Mouse (Mus musculus) lung, adult 2 months (tissue): Measurements from ENCODE around the gene Styk1. TPM values are rescaled to one million over a fixed set of nuclear protein-coding genes. Genes with fewer than 3 reads are reported as not detected.

ENCODE experiments used
- DNase-seq: peaks from one replicate; pipeline ENCODE4 v3.0.0; 2022
- H3K4me1 ChIP-seq: fragments of 200-500 bp; 2 replicates; pipeline ENCODE4 v1.6.1; 2011; ENCODE audit warnings: low read length; ENCODE audit not compliant: control insufficient read depth, insufficient read depth
- H3K4me3 ChIP-seq: fragments of 200-500 bp; replicated peaks from 2 replicates; pipeline ENCODE3; 2011; ENCODE audit warnings: low read depth, mild to moderate bottlenecking, control low read depth, low read length; ENCODE audit errors: extremely low read depth
- CTCF ChIP-seq: fragments of 200-500 bp; IDR thresholded peaks from 2 replicates; pipeline ENCODE4 v1.5.1; 2011; ENCODE audit warnings: mild to moderate bottlenecking, low read length, control low read depth; ENCODE audit not compliant: insufficient read depth
- POLR2A ChIP-seq: fragments of 200-500 bp; IDR thresholded peaks from 2 replicates; pipeline ENCODE4 v1.6.1; 2011; ENCODE audit warnings: low read depth, mild to moderate bottlenecking, control low read depth, low read length, borderline replicate concordance; ENCODE audit errors: extremely low read depth
- WGBS: fragments of 180-500 bp; shearing (Covaris S2); methylation state at CpG from one replicate; pipeline ENCODE4 v1.1.7; 2018; 5-methylcytosine and 5-hydroxymethylcytosine counted together
- polyA plus RNA-seq: library from polyadenylated mRNA; depleted of rRNA; stranded (reverse); fragments of >200 nt; gene quantifications from 2 replicates; pipeline ENCODE4 v1.2.3, GENCODE M21; 2012

Styk1 gene
- polyA plus RNA-seq, 1 experiment: 0.71 TPM

DNA sequence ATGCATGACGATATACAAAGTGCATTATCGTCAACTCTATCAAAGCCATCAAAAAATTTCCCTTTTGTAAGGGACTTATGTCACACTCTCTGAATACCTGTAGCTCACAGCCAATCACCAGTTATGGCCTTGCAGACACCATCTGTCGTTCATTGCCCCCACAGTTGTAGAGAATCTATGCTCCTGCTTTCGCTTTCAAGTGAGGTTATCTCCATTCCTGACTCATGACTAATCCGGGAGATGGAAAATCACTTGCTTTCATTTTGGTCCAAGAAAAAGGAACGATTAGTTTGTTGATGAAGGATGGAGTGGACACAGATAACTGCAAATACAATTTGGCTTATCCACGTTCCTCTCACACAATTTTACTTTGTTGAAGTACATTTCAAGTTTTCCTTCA lies 9.1 kb downstream of the Styk1 start:
- no peak for DNase-seq
- Histone ChIP-seq H3K4me3 (no peak overlapping the region), H3K4me1 (no peaks in the 10 kb centered on the region)
- TF ChIP-seq POLR2A (no peak), CTCF (no peak)
- WGBS: 77% methylated on average over 7 of the region's 7 CpGs

DNA sequence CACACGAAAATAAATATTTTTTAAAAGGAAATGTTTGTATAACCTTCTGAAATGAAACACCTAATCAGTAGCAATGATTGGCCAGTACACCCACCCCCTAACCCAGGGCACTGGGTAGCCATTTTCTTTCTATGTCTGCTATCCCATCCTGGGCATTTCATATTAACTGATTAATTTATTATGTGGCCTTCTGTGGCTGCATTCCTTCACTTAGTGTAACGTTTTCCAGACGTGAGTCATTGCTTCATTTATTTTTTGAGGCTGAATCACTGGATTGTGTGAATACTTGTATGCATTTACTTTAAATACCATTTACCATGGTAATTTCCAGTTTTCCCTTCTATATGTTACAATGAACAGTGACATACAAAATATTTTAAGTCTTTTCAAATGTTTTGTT lies 13.3 kb downstream of the Styk1 start:
- WGBS: 45% methylated on average over 3 of the region's 3 CpGs
- no peak for DNase-seq
- no peak overlapping the region for H3K4me3 ChIP-seq
- no peaks in the 10 kb centered on the region for H3K4me1 ChIP-seq
- TF ChIP-seq CTCF (no peak), POLR2A (no peak)

DNA sequence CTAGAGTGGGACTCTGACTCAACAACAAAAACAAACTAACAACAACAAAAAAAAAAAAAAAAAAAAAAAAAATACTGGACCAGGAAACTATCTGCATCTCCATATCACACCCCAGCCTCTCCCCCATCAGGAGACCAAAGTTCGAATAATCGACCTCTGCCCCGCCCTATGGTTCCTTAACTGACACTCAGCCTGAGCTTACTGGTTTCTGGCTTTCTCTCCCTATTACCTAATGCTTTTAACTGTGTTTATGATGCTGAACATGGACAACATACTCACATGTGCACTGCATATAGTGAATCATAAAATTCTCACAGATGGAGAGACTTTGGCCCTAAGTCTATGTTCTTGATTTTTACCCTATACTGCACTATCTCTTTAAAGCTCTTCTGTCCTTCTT lies 14.1 kb downstream of the Styk1 start:
- no peak for TF ChIP-seq CTCF
- no peak for TF ChIP-seq POLR2A
- Histone ChIP-seq H3K4me3 (no peak overlapping the region), H3K4me1 (no peaks in the 10 kb centered on the region)
- 86% methylated on average over 3 of the region's 3 CpGs for WGBS
- no peak for DNase-seq

DNA sequence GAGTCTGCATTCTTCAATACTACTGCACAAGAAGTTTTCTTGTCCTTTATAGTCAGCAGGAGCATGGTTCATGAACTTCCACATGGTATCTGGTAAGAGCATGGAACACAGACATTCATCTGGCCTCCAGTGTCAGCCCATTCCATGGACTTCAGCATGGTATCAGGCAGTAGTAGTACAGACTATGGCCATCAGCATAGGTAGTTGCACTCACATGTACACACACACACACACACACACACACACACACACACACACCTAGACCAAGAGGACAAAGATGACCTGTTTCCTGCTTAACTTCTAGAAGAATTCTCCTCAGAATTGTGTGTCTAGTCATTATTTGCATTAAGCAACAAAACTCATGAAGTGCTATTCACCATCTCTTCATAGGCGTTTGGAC lies 14.6 kb downstream of the Styk1 start:
- Histone ChIP-seq H3K4me1 (no peaks in the 10 kb centered on the region), H3K4me3 (no peak overlapping the region)
- 58% methylated on average over 1 of the region's 1 CpGs for whole genome bisulfite sequencing
- TF ChIP-seq CTCF (no peak), POLR2A (no peak)
- DNase-seq: no peak

DNA sequence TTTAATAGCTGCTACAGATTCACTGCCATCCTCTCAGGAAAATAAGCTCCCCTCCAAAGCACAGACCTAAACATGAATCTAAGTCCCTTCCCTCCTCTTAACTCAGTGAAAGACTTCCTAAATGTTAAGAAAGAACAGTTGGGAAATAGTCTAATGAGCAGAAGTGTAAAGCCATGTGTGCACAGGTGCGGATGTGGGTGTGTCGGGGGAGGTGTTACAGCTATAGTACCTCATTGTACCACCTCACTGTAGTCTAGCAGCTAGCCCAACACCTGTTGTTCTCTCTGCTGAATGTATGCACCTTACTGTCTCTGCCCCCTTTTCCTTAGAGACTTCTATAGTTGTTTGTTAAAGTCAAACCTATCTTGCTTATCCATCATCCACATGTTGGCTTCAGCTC lies 26.3 kb downstream of the Styk1 start:
- no peak for DNase-seq
- no peak for TF ChIP-seq CTCF
- TF ChIP-seq POLR2A: no peak
- 77% methylated on average over 2 of the region's 2 CpGs for WGBS
- no peaks in the 10 kb centered on the region for H3K4me1 ChIP-seq
- no peak overlapping the region for H3K4me3 ChIP-seq

DNA sequence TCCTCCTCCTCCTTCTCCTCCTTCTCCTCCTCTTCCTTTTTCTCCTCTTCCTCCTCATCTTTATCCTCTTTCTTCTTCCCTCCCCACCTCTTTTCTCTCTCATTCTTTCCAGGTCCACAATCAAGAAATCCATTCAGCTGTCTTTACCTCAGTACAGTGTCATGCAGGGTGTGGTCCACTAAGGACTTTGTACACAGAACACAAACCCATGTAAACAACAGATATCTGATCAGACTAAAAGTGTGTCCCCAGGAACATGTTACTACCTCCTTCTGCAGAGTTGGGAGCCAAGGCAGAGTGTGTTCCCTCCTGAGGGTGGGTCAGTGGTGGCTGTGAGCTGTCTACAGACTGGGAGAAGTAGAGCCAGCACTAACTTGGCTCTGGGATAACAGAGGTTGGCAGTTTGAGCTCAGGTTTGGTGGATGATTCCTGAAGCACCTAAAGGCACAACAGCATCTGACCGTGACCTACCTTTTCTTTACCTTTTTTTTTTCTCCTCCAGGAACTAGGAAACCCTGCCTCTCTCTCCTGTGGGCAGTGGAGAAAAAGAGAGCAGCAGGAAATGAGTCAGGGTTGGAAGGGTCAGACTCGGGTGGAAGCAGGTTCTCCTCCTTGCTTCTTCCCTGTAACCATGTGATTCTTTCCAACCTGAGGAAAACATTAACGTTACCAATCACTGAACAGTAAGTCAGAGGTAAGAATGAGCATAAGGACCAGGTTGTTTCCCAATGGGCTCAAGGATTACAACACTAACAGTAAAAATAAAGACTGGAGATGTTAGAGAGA lies 31.4 kb downstream of the Styk1 start:
- Histone ChIP-seq H3K4me3 (no peak overlapping the region), H3K4me1 (no peaks in the 10 kb centered on the region)
- TF ChIP-seq POLR2A: no peak
- no peak for TF ChIP-seq CTCF
- no peak for DNase-seq
- 45% methylated on average over 3 of the region's 3 CpGs for WGBS

DNA sequence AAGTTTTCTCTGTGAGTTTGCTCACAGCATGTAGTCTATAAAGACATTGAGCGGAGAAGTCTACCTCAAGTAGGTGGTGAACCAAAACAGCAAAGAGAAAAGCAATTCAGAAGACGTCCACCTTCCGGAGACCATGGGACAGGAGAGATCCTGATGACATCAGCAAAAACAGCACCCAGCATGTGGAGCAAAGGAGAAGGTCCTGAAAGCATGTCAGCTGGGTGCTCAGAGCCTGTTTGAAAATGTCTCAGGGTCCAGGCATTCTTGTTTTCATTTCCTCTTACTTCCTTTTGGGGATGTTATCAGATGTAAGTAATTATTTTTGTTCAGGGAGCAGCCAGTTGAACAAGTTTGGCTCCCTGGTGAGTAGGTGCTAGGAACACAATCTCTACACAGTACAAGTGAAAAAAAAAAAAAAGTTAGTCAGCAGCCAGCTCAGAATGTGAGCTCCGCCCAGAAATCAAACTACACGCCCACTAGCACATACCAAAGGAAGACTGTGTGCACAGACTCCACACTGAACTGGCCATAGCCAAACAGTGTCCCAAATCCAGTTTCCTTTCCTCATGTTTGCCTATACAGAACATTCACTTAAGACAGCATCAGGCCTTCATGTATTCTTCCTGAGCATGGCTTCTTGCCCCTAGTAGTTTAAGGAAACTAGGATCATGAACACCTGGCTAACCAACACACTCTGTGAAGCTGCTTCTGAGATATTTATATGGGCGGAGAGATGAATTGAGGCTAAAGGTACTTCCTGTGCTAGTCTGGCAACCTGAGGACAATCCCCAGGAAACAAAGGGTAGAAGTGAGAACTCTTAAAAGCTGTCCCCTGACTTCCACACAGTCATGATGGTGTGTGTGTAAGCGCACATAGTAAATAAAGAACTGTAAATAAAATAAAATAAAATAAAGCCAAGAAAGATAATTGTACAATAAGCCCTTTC lies 37.0 kb downstream of the Styk1 start:
- no peak for DNase-seq
- TF ChIP-seq POLR2A: no peak
- no peak for TF ChIP-seq CTCF
- no peak overlapping the region for H3K4me3 ChIP-seq
- WGBS: 71% methylated on average over 7 of the region's 7 CpGs
- H3K4me1 ChIP-seq: no peaks in the 10 kb centered on the region

DNA sequence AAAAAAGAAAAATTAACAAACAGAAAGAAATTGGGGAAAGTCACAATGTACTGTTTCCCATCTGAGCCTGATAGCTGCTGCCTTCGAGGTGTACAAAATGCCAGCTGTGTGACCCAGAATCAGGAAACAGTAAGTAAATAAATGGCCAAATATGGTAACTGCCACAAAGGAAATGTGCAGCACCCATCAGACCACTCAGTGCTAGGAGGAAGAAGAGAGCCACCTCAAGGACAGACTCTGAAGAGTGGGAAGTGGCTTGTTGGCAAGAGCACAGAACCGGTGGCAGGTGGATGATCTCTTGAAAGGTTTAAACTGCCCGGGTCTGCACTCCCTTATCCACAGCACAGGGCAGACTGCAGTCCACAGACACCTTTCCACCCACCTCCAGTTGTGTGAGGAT lies 45.4 kb downstream of the Styk1 start:
- 19% methylated on average over 3 of the region's 3 CpGs for WGBS
- no peak for DNase-seq
- Histone ChIP-seq H3K4me3 (no peak overlapping the region), H3K4me1 (no peaks in the 10 kb centered on the region)
- TF ChIP-seq CTCF: no peak
- no peak for TF ChIP-seq POLR2A

DNA sequence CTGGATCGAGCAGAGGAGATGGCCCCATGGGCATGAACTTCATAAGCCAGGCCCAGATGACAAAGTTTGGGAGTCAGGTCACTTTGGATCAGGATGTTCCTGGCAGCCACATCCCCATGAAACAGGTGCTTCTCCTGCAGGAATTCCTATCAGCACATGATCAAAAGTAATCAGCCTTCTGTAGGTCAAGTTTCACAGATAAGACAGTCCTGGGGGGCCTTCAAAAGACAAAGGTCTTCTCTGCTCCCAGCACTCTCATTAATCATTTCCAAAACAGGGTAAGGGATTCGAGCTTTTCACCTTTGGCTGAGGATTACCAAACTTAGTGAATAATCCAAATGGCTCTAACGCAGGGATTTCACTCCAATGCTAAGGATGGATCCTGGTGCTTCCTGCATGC lies 48.6 kb downstream of the Styk1 start:
- TF ChIP-seq CTCF (no peak), POLR2A (no peak)

More for the DNA sequence above, 48.6 kb downstream of the Styk1 start:
- 54% methylated on average over 3 of the region's 3 CpGs for WGBS
- Histone ChIP-seq H3K4me1 (no peaks in the 10 kb centered on the region), H3K4me3 (no peak overlapping the region)
- DNase-seq: no peak
